Mouse (Mus musculus) inflammation-experienced regulatory T-cells, adult 6 months (primary cell): ENCODE data around the gene Gm45717. TPM values are rescaled to one million over a fixed set of nuclear protein-coding genes. Genes with fewer than 3 reads are reported as not detected.
"Not testable (repeated sequence)": the region's sequence is repeated elsewhere in the genome, so short reads cannot be mapped to it uniquely, and the experiment has no call there.

Experiments used
- ATAC-seq: one replicate; pipeline ENCODE4 v1.8.0; 2017
- polyA plus RNA-seq, 3 experiments: library from polyadenylated mRNA; unstranded; fragments of 100-300 nt; shearing (Covaris generic); gene quantifications; one replicate each; pipeline ENCODE4 v1.2.1; 2017

Gm45717 gene
- not detected for polyA plus RNA-seq

DNA sequence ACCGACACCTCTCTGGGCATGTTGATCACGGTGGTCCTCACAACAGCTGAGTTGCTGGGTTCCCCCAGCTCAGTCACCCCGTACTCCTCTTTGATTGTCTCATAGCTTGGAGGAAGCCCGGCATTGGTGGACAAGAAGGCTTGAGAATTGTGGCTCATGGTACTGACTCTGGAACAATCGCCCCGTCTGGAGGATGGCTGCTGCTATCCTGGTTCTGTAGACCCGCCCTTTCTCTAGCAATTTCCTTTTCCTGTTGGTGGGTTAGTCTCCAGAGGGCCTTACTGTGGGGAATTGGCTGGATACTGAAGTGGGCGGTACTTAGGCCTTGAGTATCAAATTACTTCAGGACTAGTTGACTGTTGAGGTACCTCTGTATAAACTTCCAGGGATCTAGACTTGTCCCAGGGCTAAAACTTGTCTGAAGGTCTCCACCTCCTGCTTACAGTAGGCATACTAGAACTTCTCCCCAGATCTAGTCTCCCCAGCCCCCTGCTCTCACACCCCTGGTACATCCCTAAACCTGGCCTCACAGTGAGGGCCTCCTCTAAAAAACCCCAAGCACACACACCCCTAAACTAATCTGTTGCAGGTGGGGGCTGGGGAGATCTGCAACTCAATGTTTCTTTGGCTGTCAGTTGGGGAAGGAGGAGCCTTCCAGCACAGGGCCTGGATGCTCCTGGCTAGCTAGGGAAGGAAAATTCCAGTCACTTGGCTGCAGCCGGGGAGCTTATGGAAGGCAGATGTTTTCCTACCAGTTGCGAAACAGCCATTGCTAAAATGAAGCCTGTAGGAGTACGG, at the start of gene Gm45717, which contains the start of gene Ifitm2:
Gene Gm45717 (minus strand): TSS at position 180 of the 798 bp plus-strand sequence.
Gene Ifitm2 (minus strand): TSS at position 230 of the 798 bp plus-strand sequence.
- peak; percentile 35 for ATAC-seq

GRCm38 (mm10) chr7:141003248-141004010, 47.7 kb upstream of the Gm45717 start:
- no peak for ATAC-seq

- ATAC-seq = no peak
Observed at GRCm38 (mm10) chr7:141000881-141001708, 45.4 kb upstream of the Gm45717 start.

DNA sequence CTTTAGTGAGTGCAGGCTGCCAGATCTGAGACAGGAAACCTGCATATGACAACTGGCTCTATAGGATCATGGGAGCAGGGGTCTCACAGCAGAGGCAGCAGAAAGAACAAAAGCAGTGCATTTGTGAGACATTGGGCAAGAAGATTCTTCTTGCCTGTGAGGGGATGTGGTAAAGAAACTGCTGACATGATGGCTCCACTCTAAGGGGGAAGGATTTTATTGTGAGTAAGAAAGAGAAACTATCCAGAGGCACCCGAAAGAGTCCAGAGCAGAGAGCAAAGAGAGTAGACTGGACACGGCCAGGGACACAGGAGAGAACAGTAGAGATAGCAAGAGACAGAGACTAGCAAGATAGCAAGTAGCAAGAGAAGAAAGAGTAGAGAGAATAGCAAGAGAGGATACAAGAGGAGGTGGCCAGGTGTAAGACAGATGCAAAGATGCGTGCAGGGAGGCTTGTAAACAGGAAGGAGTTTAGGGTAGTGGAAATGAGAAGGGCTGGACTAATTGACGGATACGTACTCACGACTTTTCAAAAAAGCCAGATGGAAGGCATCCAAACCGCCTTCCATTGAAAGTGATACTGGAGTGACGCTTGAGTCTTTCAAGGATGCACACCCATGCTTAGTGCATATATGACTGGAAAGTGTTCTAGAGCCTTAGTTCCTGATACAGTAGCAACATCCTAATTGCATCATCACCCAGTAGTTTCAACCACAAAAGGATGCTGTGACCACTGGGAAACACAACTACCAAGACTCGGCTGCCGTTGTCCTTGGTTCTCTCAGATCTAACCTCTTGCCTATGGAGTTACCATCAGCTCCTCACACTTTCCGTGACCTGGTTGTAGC, 43.3 kb upstream of the Gm45717 start:
- peak; percentile 83 for ATAC-seq

DNA sequence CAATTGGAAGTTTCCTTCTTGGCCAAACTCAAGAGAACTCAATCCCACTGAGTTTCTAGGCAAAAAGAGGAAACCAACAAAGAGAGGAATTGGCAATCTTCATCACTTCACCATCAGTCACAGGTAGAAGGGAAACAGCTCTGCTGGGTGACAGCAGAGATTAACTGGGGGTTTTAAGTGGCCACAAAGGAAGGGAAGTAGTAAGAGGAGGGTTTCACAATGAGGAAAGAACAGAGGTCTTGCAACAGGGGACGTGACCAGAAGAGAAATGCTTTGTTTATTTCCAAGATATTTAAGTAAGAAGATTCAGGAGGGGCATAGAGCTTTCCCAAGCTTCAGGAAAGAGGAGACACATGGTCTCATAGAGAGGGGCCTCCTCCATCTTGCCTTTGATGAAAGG, 42.1 kb upstream of the Gm45717 start:
- no peak for ATAC-seq

- ATAC-seq = no peak
Observed at GRCm38 (mm10) chr7:140991117-140991689, 35.5 kb upstream of the Gm45717 start.

GRCm38 (mm10) chr7:140990622-140991021, 34.9 kb upstream of the Gm45717 start:
- ATAC-seq = no peak

GRCm38 (mm10) chr7:140990185-140990584, 34.4 kb upstream of the Gm45717 start:
- no peak for ATAC-seq

DNA sequence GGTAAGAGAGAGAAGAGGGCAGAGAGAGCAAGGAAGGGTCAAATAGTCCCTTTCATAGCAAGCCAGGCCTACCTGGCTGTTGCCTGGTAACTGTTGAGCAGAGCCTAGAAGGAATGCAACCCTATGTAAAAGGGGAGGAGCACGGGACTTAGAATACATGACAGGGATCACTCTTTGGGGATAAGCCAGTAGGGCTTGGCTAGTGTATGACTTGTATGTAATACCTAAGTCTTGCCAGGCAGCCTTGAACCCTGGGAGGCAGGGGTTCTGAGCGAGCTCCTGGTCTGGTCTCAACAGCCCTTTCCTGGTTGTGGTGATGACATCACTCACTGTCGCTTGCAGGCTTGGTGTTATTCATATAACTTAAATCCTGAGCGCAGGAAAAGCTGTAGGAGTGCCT, 33.3 kb upstream of the Gm45717 start:
- no peak for ATAC-seq

DNA sequence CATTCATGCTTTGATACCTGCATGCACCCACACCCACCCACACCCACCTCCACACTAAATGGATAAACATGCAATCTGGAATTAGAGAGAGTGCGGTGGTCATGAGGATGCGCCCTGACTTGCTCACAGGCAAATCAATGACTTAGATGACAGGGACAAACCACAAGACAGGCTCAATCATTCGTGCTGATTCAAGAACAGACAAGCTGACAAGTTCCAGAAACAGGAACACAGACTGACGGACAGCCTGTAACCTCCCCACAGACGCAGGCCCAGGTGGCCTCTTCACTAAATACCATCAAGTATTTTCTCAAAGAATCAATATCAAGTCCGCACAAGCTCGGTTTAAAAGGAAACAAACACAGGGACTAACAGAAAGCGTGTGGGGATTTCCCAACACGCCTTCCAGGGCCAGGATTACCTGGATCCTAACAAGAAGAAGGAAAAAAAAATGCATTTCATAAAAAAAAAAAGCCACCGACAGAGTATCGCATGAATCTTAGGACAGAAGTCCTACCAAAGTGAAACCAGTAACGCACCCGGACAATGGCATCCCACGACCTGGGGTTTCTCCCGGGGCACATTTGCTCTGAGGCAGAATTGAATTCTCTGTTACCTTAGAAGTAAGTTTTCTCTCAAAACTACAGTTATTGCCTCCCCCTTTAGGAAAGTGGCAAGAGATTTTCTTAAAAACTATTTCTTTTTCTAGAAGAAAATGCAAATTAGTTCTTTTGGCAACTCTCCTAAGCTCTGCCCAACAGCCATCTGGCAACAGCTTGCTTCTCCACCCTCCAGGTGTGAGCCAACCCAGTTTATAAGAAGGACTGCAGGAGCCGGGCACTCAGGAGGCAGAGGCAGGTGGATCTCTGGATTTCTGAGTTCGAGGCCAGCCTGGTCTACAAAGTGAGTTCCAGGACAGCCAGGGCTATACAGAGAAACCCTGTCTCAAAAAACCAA, 31.7 kb upstream of the Gm45717 start:
- no peak for ATAC-seq

- ATAC-seq = no peak
Observed at GRCm38 (mm10) chr7:140982971-140983370, 27.2 kb upstream of the Gm45717 start.

DNA sequence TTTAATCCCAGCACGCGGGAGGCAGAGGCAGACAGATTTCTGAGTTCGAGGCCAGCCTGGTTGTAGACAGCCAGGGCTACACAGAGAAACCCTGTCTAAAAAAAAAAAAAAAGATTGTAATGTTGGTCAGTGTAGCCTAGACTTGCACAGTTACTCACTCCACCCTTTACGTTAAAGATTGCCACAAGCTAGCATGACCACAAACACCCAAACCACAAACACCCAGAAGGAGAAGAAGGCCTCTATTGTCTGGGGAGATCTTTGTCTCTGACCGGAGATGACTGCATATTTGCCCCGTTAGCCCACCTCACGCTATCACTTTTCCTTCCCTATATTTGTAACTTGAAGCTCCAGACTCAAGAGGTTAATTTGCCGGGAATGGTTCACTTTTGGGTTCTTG, 26.0 kb upstream of the Gm45717 start:
- no peak for ATAC-seq

- not testable (repeated sequence) for ATAC-seq
Observed at GRCm38 (mm10) chr7:140976720-140977119, 21.0 kb upstream of the Gm45717 start.

DNA sequence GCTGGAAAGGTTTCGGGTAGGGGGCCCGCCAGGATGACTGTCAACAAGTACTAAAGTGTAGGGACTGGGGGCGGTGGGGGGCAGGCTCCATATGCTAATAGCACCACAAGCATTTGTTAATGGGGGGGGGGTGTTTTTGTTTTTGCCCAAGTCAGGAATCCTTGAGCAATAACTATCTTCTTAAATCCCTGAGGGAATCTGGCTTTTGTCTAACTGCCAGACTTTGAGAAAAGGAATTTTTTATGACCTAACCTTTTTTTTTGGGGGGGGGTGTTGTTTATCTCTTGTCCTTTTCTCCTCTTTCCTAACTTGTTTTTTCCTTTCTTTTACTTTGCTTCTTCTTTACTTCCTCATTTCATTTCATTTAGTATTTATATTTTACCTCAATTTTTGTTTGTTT, 19.7 kb upstream of the Gm45717 start:
- no peak for ATAC-seq

GRCm38 (mm10) chr7:140974940-140975339, 19.2 kb upstream of the Gm45717 start:
- ATAC-seq = no peak

GRCm38 (mm10) chr7:140973396-140974165, 17.8 kb upstream of the Gm45717 start:
- ATAC-seq = no peak

DNA sequence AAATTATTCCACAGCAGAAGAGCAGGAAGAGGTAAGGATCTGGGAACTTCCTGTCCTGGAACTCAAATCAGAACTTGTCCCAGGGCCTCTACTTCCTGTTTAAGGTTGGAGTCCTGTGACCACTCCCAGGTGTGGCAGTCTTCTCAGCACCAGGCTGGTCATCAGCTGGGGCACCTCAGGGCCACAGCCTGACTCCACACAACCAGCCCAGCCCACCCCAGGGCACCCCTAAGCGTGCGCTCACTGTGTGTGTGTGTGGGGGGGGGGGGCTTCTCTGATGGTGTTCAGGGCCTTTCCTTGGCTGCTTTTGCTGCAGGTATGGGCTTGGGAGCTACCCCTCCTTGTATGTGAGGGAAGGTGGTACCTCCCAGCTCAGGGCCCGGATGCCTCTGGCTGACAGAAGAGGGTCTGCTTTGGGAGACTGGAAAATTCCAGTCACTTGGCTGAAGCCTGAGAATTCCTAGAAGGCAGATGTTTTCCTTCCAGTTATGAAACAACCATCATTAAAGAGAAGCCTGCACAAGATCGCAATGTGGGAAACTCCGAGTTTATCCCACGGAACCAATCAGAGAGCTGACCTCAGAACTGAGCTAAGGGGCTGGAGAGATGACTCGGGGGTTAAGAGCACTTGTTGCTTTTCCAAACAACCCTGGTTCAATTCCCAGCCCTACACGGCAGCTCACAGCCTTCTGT, 15.9 kb upstream of the Gm45717 start:
- ATAC-seq = no peak

DNA sequence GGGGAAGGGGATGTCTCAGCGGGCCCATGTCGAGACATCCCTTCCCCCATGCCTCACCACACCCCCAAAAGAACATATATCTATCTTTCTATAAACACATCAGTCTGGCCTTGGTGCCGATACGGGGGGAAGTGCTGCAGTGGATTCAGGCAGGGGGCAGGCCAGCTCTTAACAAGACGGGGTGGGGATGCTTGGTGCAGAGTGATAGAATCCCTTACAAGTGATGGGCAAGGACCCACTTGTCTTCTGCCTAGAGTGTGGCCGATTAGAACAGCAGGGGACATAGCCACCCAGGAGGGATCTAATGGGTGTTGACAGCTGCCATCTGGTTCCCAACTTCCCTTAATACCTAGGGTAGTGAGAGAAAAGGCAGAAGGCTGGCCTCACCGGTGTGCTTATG, 15.2 kb upstream of the Gm45717 start:
- ATAC-seq = no peak

DNA sequence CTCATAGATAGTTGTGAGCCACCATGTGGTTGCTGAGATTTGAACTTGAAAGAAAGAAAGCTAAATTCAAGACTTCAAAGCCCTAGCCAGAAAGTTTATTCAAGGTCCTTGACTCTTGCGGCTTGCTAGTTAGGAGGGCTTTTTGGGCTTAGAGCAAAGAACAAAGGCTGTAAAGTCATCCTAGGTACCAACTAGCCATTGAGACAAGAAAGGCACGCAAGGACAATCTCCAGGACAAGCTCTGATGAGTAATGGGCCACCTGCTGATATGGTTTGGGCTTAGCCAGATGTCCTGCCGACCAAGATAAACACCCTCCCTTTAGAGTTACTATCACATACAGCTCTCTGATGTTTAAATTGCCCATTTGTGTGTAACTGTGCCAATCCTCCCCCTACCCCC, 13.0 kb upstream of the Gm45717 start:
- ATAC-seq = not testable (repeated sequence)
